Mouse (Mus musculus) ES-Bruce4 (cell line): ENCODE measurements at regions not wholly inside any gene's neighbourhood (a gene's known extent, or its start where the extent isn't known, plus 50 kb on each side); places are given as distances from the start of the nearest gene placed in this dataset.

Experiments
- H3K27ac ChIP-seq: 2 replicates; pipeline ENCODE4 v1.5.1; 2012; ENCODE audit warnings: low read length, inconsistent platforms; ENCODE audit not compliant: insufficient read depth
- H3K27me3 ChIP-seq: 2 replicates; pipeline ENCODE4 v1.6.1; 2012; ENCODE audit warnings: mild to moderate bottlenecking, low read length, inconsistent platforms; ENCODE audit not compliant: control insufficient read depth, poor library complexity, insufficient read depth, severe bottlenecking
- H3K36me3 ChIP-seq: 2 replicates; pipeline ENCODE4 v1.6.1; 2012; ENCODE audit warnings: inconsistent platforms, mild to moderate bottlenecking, low read length, moderate library complexity; ENCODE audit not compliant: control insufficient read depth, poor library complexity, insufficient read depth, severe bottlenecking
- H3K4me1 ChIP-seq: one replicate; pipeline ENCODE4 v1.8.1; 2011; ENCODE audit warnings: low read length; ENCODE audit not compliant: control insufficient read depth, insufficient read depth
- H3K4me3 ChIP-seq: 2 replicates; pipeline ENCODE4 v1.5.1; 2011; ENCODE audit warnings: low read depth, mild to moderate bottlenecking, low read length
- H3K9ac ChIP-seq: 2 replicates; pipeline ENCODE4 v1.6.1; 2012; ENCODE audit warnings: low read depth, mild to moderate bottlenecking, inconsistent platforms; ENCODE audit not compliant: poor library complexity, severe bottlenecking
- H3K9me3 ChIP-seq: replicated peaks from 2 replicates; pipeline ENCODE4 v1.6.1; 2012; ENCODE audit warnings: mild to moderate bottlenecking, low read length, inconsistent platforms; ENCODE audit not compliant: control insufficient read depth, poor library complexity, insufficient read depth, severe bottlenecking
- CTCF ChIP-seq: IDR thresholded peaks from one replicate; pipeline ENCODE4 v1.8.1; 2011; ENCODE audit warnings: low read depth, low read length
- EP300 ChIP-seq: IDR thresholded peaks from 2 replicates; pipeline ENCODE4 v1.6.1; 2011; ENCODE audit warnings: low read depth, low read length; ENCODE audit not compliant: insufficient read depth
- POLR2A ChIP-seq: IDR thresholded peaks from one replicate; pipeline ENCODE4 v1.8.1; 2011; ENCODE audit warnings: low read length; ENCODE audit not compliant: insufficient read depth

- H3K4me3 ChIP-seq: no peak overlapping the region
- no peaks in the 10 kb centered on the region for H3K9me3 ChIP-seq
- no peaks in the 10 kb centered on the region for H3K27me3 ChIP-seq
- H3K9ac ChIP-seq: no peak overlapping the region
- no peak for TF ChIP-seq EP300
- no peak for TF ChIP-seq POLR2A
- TF ChIP-seq CTCF: peak; percentile 43
- H3K4me1 ChIP-seq: no peaks in the 10 kb centered on the region
- no peaks in the 10 kb centered on the region for H3K36me3 ChIP-seq
- no peak overlapping the region for H3K27ac ChIP-seq
Observed at GRCm38 (mm10) chr11:114402556-114403320, 265.6 kb upstream of the Rpl38 start.

- Histone ChIP-seq H3K36me3 (no peaks in the 10 kb centered on the region), H3K27ac (no peak overlapping the region), H3K9ac (no peak overlapping the region), H3K4me1 (no peaks in the 10 kb centered on the region), H3K4me3 (no peak overlapping the region), H3K9me3 (no peaks in the 10 kb centered on the region), H3K27me3 (no peaks in the 10 kb centered on the region)
- TF ChIP-seq POLR2A: no peak
- TF ChIP-seq CTCF: peak; percentile 0
- TF ChIP-seq EP300: no peak
Observed at GRCm38 (mm10) chr11:114400701-114401100, 267.6 kb upstream of the Rpl38 start.

GRCm38 (mm10) chr11:114392161-114392560, 276.2 kb upstream of the Rpl38 start:
- Histone ChIP-seq H3K4me1 (no peaks in the 10 kb centered on the region), H3K9ac (no peak overlapping the region), H3K27ac (no peak overlapping the region), H3K36me3 (no peaks in the 10 kb centered on the region), H3K4me3 (no peak overlapping the region), H3K9me3 (0 out of 2 replicates have a peak, but pooled peaks cover 2% of the 10 kb centered on the region), H3K27me3 (no peaks in the 10 kb centered on the region)
- TF ChIP-seq EP300: no peak
- TF ChIP-seq POLR2A: no peak
- no peak for TF ChIP-seq CTCF

GRCm38 (mm10) chr11:114391553-114391952, 276.8 kb upstream of the Rpl38 start:
- TF ChIP-seq EP300: no peak
- TF ChIP-seq CTCF: no peak
- TF ChIP-seq POLR2A: no peak
- Histone ChIP-seq H3K36me3 (no peaks in the 10 kb centered on the region), H3K27ac (no peak overlapping the region), H3K4me1 (no peaks in the 10 kb centered on the region), H3K9me3 (0 out of 2 replicates have a peak, but pooled peaks cover 2% of the 10 kb centered on the region), H3K27me3 (no peaks in the 10 kb centered on the region), H3K4me3 (no peak overlapping the region), H3K9ac (no peak overlapping the region)

- Histone ChIP-seq H3K36me3 (no peaks in the 10 kb centered on the region), H3K4me3 (no peak overlapping the region), H3K4me1 (no peaks in the 10 kb centered on the region), H3K27me3 (no peaks in the 10 kb centered on the region), H3K27ac (no peak overlapping the region), H3K9ac (no peak overlapping the region), H3K9me3 (0 out of 2 replicates have a peak, but pooled peaks cover 2% of the 10 kb centered on the region)
- TF ChIP-seq CTCF (no peak), POLR2A (no peak), EP300 (no peak)
Observed at GRCm38 (mm10) chr11:114387091-114387490, 281.2 kb upstream of the Rpl38 start.

GRCm38 (mm10) chr11:114379411-114379824, 288.9 kb upstream of the Rpl38 start:
- Histone ChIP-seq H3K27ac (no peak overlapping the region), H3K4me1 (no peaks in the 10 kb centered on the region), H3K27me3 (no peaks in the 10 kb centered on the region), H3K9ac (no peak overlapping the region), H3K9me3 (no peaks in the 10 kb centered on the region), H3K36me3 (no peaks in the 10 kb centered on the region), H3K4me3 (no peak overlapping the region)
- no peak for TF ChIP-seq CTCF
- no peak for TF ChIP-seq EP300
- no peak for TF ChIP-seq POLR2A
